Mouse (Mus musculus): Measurements from ENCODE around the gene Spg20.

Spg20 gene

GRCm38 (mm10) chr3:55147156-55147555 is 35.2 kb downstream of the Spg20 start:
- DNase-seq (ENCODE audit: low read depth, low spot score) = no peak

DNA sequence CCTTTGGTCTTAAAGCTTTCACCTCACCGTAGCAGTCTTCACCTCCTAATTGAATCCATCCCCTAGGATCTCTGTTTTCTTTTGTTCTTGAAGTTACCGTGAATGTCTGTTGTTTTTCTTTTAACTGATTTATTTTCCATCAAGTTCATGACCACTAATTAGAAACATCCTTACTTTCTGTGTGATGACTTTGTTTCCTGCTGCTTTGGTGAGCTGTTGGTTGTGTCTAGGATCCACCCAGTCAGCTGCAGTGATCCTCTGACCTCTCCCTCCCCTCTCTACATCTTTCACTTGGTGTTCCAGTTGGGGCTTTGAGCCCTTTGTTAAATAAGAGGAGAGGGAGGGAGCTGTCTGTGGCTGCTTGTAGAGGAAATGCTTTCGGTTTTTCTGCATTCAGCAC is 36.2 kb downstream of the Spg20 start:
- DNase-seq (ENCODE audit: low read depth, low spot score) = no peak

DNA sequence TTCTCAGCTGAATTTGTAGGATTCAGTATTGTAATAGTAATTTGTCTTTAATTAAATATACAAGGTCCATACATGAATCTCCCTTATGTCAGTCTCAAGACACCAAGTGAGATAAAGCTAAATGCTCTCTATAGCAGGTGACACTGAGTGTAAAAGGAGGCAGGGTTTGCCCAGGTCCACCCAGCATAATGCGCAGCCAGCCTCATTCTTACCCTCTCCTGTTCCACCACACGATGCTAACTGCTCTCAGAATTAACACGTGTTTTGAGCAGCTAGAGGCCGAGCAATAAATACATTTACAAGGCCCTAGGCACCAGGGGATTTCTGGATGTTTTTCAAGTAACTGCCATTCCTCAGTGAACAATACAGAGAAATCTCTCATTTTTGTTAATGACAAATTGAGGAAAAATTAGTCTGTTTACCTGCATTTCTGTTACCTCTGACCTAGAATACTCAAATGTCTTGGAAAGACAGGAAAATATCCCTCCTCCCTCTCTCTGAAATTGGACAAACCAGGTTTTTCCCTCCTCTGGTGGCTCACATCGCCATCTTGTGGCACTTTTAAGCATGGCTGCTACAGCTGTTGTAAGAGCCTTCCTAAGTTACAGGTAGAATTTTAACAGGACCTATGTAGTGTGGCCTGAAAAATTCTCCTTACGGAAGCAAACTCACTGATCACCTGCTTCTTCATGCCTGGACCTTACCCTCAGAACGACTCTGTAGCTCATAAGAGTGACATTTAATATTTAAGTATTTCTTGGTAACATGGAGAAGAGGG is 39.9 kb downstream of the Spg20 start:
- peak; percentile 68 for DNase-seq (ENCODE audit: low read depth, low spot score)

- peak; percentile 50 for DNase-seq (ENCODE audit: low read depth, low spot score)
These were observed 40.9 kb downstream of the Spg20 start for GRCm38 (mm10) chr3:55152673-55153334.

DNA sequence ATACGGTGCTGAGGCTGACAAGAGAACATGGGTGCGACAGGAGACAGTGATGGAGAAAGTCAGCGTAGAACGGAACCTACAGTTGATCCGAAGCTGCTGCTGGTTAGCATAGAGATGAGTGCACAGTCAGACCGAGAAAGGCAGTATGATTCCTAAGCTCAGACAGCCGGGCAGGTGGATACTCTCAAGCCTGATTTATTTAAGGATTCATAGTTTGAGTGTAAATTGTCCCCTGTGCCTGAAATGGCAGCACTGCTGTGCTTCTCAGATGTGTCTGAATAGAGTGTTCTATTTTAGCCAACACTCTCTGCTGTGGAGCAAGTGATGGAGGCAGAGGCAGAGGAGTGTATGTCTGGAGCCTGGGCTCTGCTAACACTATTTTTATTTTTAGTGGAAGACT is 42.3 kb downstream of the Spg20 start:
- no peak for DNase-seq (ENCODE audit: low read depth, low spot score)

DNA sequence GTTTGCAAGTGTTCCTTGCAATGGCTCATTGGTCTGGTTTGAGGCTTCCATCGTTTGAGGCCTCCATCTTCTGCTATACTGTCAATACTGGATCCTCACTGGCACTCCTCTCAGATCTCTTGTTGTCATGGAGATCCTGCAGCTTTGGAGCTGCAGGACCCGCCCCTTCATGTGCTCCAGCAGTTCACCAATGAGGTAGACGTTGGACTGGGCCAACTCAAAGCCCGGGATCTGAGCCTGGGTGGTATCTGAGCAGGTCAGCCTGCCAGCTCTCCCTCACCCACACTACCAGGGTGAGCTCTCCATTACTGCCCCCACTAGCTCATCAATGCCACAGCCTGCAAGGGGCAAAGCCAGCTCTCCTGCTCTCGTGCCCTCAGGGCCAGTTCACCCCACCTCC is 45.5 kb downstream of the Spg20 start:
- DNase-seq (ENCODE audit: low read depth, low spot score) = peak; percentile 8

DNA sequence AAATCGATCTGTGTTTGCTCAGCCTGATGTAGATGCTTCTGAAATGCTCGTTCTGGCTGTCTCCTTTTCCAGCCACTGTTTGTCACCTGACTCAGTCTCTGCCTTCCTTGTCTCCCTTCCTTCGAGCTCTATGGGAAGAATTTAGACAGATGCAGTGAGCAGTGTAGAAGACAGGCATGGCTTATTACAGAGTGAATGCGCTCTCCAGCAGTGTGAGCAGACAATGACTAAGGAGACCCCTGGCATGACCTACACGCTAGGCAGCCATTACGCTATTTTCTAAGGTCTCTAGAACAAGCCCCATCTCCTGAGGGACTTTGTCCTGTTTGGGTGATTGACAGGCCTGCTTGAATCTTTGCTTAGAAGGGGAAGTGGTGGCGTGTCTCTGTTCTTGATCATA is 49.2 kb downstream of the Spg20 start:
- no peak for DNase-seq (ENCODE audit: low read depth, low spot score)

DNA sequence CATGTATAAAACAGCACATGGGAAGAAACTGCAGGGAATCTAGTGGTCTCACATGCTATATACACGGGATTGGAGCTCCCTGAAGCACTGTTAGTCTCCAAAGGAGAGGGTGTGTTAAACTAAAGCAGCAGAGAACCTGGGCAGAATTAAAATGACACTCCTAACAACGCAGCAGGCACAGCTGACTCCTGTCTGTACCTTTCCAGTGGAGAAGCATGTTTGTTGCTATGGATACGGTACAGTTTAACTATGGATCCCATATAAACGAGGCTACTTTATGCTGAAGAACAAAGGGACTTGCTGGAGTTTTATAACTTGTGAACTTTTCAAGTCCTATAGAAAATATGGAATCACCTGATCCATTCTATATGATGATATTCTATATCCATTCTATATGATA is 51.6 kb downstream of the Spg20 start:
- no peak for DNase-seq (ENCODE audit: low read depth, low spot score)

DNA sequence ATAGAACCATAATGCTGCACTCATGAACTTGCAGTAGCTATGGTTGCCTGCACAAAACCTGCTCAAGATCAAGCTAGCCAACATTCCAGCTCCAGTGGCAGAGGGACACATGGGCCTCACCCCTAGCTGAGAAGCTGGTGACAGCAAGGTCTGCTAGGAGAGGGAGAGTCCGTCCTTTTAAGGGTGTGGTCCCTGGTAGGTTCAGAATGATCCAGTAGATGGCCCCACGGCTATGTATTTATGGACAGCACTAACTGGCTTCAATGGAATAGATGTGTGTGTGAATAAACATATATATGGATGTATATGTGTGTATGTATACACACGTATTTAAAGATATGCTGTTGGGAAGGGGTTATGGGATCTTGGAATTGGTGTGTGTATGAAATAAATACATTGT is 60.6 kb downstream of the Spg20 start:
- DNase-seq (ENCODE audit: low read depth, low spot score) = no peak

DNA sequence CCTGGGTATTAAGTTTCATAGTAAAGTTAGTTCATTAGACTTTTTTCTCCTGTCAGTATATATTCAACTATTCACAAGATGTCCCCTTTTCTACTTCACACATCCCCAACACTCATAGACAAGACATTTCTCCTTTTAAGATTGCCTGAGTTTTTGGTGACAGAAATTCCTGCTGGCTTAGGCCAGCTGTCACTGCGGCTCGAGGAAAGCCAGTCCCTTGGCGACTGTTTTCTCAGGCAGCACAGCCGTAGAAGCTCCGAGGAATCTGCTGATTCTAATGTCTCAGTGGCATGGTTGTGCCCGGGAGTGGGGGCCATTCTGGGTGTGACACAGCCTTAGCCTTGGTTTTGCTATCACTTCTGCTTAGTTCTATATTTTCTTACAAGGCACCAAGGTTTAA is 65.4 kb downstream of the Spg20 start:
- DNase-seq (ENCODE audit: low read depth, low spot score) = no peak

GRCm38 (mm10) chr3:55181766-55182165 is 69.9 kb downstream of the Spg20 start, which contains the start of gene Sohlh2:
Gene Sohlh2 (plus strand): TSS chr3:55182028.
- peak; percentile 74 for DNase-seq (ENCODE audit: low read depth, low spot score)
